Mouse (Mus musculus) heart, embryonic 16.5 days (tissue): ENCODE measurements around the gene Vwa5b1. TPM values are rescaled to one million over a fixed set of nuclear protein-coding genes. Genes with fewer than 3 reads are reported as not detected.

Experiments used
- ATAC-seq: fragments of 200-750 bp; cut with Nextera tagmentation; replicated peaks from 2 replicates; pipeline ENCODE4 v1.8.0; 2017; ENCODE audit warnings: moderate number of reproducible peaks; ENCODE audit not compliant: insufficient read depth, low FRiP score; ENCODE audit errors: extremely low read depth
- H3K27ac ChIP-seq: fragments of 300-500 bp; sonication (generic); 2 replicates; pipeline ENCODE4 v1.5.1; 2014; ENCODE audit warnings: mild to moderate bottlenecking, low read length, control low read depth, moderate library complexity
- H3K27me3 ChIP-seq: fragments of 300-500 bp; sonication (generic); 2 replicates; pipeline ENCODE4 v1.6.1; 2014; ENCODE audit warnings: low read length, mixed read lengths; ENCODE audit not compliant: control insufficient read depth, insufficient read depth
- H3K36me3 ChIP-seq: fragments of 300-500 bp; sonication (generic); 2 replicates; pipeline ENCODE4 v1.6.1; 2014; ENCODE audit not compliant: control insufficient read depth, insufficient read depth
- H3K4me1 ChIP-seq: fragments of 300-500 bp; sonication (generic); 2 replicates; pipeline ENCODE4 v1.6.1; 2014; ENCODE audit warnings: low read length, mixed read lengths; ENCODE audit not compliant: control insufficient read depth, insufficient read depth
- H3K4me2 ChIP-seq: fragments of 300-500 bp; sonication (generic); 2 replicates; pipeline ENCODE4 v1.6.1; 2014; ENCODE audit warnings: low read depth, mild to moderate bottlenecking, control low read depth, low read length
- H3K4me3 ChIP-seq: fragments of 300-500 bp; sonication (generic); 2 replicates; pipeline ENCODE4 v1.5.1; 2014; ENCODE audit warnings: mild to moderate bottlenecking, control low read depth, low read length
- H3K9ac ChIP-seq: fragments of 300-500 bp; sonication (generic); 2 replicates; pipeline ENCODE4 v1.6.1; 2014; ENCODE audit warnings: low read length, control low read depth
- H3K9me3 ChIP-seq: fragments of 300-500 bp; sonication (generic); replicated peaks from 2 replicates; pipeline ENCODE4 v1.6.1; 2016; ENCODE audit warnings: low read length; ENCODE audit not compliant: control insufficient read depth
- WGBS: fragments of 180-500 bp; shearing (Covaris S2); extraction: QIAGEN DNeasy Blood & Tissue Kit; methylation state at CpG from one replicate; pipeline ENCODE4 v1.1.7; 2014; 5-methylcytosine and 5-hydroxymethylcytosine counted together
- polyA plus RNA-seq: library from polyadenylated mRNA; unstranded; fragments of >200 nt; fragmentation: Nextera tagmentation; extraction: Ambion mirVana; gene quantifications from 2 replicates; pipeline ENCODE4 v1.2.1, GENCODE M21; 2015

The Vwa5b1 gene
- polyA plus RNA-seq, 1 experiment from 2014 or later: 0.08 TPM

DNA sequence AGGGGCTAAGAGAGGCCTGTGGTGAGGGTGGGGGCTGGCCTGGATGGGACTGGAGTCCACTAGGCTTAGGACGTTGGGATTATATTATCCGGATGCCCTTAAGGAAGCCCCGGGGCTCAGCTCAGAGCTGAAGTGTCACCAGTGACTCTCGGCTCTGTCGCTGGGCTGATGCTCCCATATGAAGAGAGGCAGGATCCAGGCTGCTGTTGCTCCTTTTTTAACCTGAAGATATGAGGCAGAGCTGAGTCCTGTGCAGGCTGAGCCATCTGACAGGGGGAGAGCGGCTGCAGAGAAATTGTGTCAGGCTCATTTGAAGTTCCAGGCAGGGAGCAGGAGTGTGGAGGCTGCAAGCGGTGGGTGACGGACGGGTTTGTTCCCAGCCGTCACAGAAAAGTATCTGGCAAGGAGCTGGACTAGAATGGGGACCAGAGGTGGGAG lies 87.5 kb downstream of the Vwa5b1 start:
- H3K36me3 ChIP-seq: no peaks in the 10 kb centered on the region
- H3K4me2 ChIP-seq: no peak overlapping the region
- no peak for ATAC-seq
- no peaks in the 10 kb centered on the region for H3K4me1 ChIP-seq
- H3K9me3 ChIP-seq: no peaks in the 10 kb centered on the region
- H3K4me3 ChIP-seq: no peak overlapping the region
- peaks cover 29% of the 10 kb centered on the region for H3K27me3 ChIP-seq
- WGBS: 17% methylated on average over 10 of the region's 10 CpGs
- no peak overlapping the region for H3K27ac ChIP-seq
- no peak overlapping the region for H3K9ac ChIP-seq

DNA sequence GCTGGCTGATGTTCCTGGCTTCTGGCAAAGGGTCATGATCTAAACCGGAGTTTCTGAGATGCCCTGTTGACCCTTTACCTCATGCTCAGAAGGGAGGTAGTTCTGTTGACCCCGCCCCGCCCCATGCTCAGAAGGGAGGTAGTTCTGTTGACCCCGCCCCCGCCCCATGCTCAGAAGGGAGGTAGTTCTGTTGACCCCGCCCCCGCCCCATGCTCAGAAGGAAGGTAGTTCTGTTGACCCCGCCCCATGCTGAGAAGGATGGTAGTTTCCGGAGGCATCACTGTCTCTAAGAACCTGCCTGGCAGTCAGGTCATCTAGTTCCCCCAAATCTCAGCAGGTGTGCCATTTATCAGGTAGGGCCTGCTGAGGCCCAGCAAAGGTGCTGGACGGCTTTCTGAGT lies 88.1 kb downstream of the Vwa5b1 start:
- Histone ChIP-seq H3K36me3 (no peaks in the 10 kb centered on the region), H3K27ac (no peak overlapping the region), H3K4me3 (no peak overlapping the region), H3K4me2 (no peak overlapping the region), H3K9me3 (no peaks in the 10 kb centered on the region), H3K4me1 (no peaks in the 10 kb centered on the region; the same call in 1 of the 2 replicates), H3K9ac (no peak overlapping the region), H3K27me3 (peaks cover 24% of the 10 kb centered on the region)
- whole genome bisulfite sequencing: 22% methylated on average over 10 of the region's 10 CpGs
- no peak for ATAC-seq

DNA sequence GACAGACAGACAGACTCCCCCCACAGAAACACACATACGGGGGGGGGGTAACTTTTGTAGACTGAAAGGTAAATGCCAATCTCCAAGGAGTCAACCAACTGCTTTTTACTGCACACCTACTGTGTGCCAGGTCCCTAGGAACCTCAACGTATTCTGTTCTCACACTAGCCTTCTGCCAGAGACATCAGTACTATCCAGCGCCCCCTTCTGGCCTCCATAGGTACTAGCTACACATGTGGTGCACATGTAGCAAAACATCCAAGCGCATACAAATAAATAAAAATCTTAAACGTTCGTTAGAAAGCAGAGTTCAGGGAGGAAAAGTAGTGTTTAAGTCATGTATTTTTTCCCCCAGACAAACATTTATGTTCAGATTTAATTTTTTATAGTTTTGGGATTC lies 88.6 kb downstream of the Vwa5b1 start:
- Histone ChIP-seq H3K4me2 (no peak overlapping the region), H3K9ac (no peak overlapping the region), H3K27ac (no peak overlapping the region), H3K36me3 (no peaks in the 10 kb centered on the region), H3K9me3 (no peaks in the 10 kb centered on the region), H3K4me3 (no peak overlapping the region), H3K27me3 (peaks cover 24% of the 10 kb centered on the region), H3K4me1 (no peaks in the 10 kb centered on the region; the same call in 1 of the 2 replicates)
- no peak for ATAC-seq
- WGBS: 57% methylated on average over 6 of the region's 6 CpGs

DNA sequence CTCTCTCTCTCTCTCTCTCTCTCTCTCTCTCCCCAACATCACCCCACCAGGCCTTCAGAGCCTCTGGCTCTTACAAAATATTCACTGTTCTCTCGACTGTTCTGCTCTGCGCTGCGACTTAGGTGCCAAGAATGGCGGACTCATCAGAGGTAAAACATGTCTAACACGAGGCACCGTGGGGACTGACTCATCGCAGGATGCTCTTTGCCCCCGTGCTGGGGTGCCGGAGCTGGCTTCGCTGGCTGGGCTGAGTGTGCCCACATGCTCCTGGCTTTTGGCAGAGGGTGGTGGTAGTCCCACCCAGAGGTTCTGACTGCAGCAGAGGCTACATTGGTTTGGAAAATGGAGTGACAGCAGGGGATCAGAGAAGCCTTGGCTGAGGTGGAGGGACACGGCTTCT lies 89.4 kb downstream of the Vwa5b1 start:
- ATAC-seq: no peak
- Histone ChIP-seq H3K4me2 (no peak overlapping the region), H3K4me1 (no peaks in the 10 kb centered on the region; the same call in 1 of the 2 replicates), H3K4me3 (no peak overlapping the region), H3K9me3 (no peaks in the 10 kb centered on the region), H3K36me3 (no peaks in the 10 kb centered on the region), H3K27ac (no peak overlapping the region), H3K27me3 (peaks cover 24% of the 10 kb centered on the region), H3K9ac (no peak overlapping the region)
- 63% methylated on average over 11 of the region's 11 CpGs for WGBS

DNA sequence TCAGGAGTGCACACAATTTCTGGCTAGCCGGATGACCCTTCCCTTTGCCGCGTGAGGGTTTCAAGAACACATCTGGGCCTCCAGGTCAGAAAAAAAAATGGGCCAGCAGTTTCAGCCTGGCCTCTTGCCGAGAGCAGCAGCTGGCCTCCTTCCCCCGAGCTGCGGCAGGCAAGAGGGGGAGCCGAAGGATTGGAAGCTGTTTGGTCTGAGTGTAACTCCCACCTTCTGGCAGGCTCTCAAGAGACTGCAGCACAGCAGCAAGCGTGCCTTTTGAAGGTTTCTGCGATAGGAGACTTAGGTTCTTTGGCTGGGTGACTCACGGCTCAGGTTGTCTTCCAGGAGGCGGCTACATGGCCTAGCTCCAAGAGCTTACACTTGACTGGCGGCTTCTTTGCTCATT lies 92.5 kb downstream of the Vwa5b1 start:
- Histone ChIP-seq H3K4me3 (no peak overlapping the region), H3K4me1 (no peaks in the 10 kb centered on the region; the same call in 1 of the 2 replicates), H3K27ac (no peak overlapping the region), H3K27me3 (peaks cover 16% of the 10 kb centered on the region), H3K4me2 (no peak overlapping the region), H3K9ac (no peak overlapping the region), H3K36me3 (no peaks in the 10 kb centered on the region), H3K9me3 (no peaks in the 10 kb centered on the region)
- WGBS: 34% methylated on average over 12 of the region's 12 CpGs
- no peak for ATAC-seq

DNA sequence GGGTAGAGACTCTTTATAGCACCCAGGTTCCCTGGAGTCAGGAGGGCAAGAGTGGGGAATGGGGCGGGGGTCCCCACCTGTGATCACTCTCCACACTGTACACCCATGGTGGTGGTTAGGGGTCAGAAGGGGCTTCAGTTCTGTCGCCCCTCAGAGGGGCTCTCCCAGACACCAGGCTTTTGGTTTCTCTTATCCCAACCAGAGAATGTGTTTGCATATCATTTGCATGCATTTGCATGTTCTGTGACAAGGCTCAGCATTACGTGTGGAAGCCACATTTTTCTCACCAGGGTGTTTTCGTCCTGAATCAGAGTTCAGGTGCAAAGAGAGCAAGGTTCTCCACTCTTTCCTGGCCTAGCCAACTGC lies 97.6 kb downstream of the Vwa5b1 start:
- H3K27ac ChIP-seq: no peak overlapping the region
- H3K9me3 ChIP-seq: no peaks in the 10 kb centered on the region
- H3K4me1 ChIP-seq: no peaks in the 10 kb centered on the region; the same call in 1 of the 2 replicates
- peaks cover 3% of the 10 kb centered on the region; the same call in 1 of the 2 replicates for H3K27me3 ChIP-seq
- no peaks in the 10 kb centered on the region for H3K36me3 ChIP-seq
- no peak overlapping the region for H3K4me2 ChIP-seq
- no peak overlapping the region for H3K9ac ChIP-seq
- 58% methylated on average over 4 of the region's 4 CpGs for whole genome bisulfite sequencing
- no peak for ATAC-seq
- H3K4me3 ChIP-seq: no peak overlapping the region

DNA sequence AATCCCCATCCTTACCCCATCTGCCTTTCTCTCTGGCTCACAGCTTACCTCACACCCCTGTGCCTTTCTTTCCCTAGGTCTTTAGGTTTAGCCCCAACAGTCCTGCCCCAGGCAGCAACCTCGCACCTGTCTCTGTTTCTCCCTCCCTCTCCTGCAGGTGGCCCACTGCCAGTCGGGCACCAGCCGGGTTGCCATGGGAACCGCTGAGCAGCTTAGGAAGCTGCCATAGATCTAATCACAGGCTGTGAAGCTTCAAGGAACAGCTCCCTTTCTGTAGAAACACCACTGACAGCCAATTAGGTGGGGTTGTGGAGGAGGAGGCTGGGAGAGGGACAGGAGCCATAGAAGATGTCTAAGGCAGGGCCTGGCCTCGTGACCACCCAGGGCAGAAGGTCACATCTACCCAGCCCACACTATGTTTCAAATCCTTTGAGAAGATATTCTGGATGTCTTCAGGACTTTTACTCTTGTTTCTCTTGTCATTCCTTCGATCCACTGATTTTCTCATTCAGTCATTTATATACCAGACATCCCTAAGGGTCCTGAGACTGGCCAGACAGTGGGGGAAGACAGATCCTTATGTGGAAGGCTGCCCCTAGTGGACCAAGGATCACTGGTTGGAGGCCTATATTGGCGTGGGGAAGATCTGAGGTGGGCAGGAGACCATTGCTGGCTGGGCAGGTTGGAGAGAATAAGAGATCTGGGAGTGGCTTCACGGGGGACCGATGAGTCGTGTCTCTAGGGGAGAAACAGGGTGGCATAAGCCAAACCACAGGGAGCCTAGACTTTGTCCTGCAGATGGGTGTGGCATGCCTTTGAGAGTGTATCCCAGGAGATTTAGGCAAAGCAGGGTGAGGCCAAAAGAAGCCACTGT lies 98.2 kb downstream of the Vwa5b1 start:
- no peak overlapping the region for H3K9ac ChIP-seq
- H3K27me3 ChIP-seq: peaks cover 3% of the 10 kb centered on the region; the same call in 1 of the 2 replicates
- H3K4me2 ChIP-seq: no peak overlapping the region
- H3K36me3 ChIP-seq: no peaks in the 10 kb centered on the region
- no peak overlapping the region for H3K4me3 ChIP-seq
- ATAC-seq: no peak
- H3K27ac ChIP-seq: no peak overlapping the region
- no peaks in the 10 kb centered on the region for H3K9me3 ChIP-seq
- no peaks in the 10 kb centered on the region for H3K4me1 ChIP-seq
- WGBS: 27% methylated on average over 10 of the region's 10 CpGs

DNA sequence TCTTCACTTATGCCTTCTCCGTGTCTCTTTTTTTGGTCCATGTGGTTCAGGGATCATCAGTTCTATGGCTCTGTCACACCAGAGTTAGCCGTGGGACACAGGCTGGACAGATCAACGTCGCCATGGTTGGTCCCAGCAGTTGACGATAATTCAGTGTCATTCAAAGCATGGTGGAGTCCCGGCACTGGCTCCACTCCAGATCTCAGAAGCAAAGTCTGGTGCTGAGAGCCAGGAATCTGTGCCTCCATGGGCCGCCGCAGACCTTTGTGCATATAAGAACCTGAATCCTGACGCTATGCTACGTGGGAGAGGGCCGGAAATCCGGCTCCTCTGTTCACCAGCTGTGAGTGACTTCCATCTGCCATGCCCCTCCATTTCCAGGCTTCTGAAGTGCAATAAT lies 100.1 kb downstream of the Vwa5b1 start:
- Histone ChIP-seq H3K27ac (no peak overlapping the region), H3K4me1 (no peaks in the 10 kb centered on the region), H3K4me3 (no peak overlapping the region), H3K9me3 (no peaks in the 10 kb centered on the region), H3K9ac (no peak overlapping the region), H3K27me3 (peaks cover 3% of the 10 kb centered on the region; the same call in 1 of the 2 replicates), H3K36me3 (no peaks in the 10 kb centered on the region), H3K4me2 (no peak overlapping the region)
- WGBS: 79% methylated on average over 12 of the region's 12 CpGs
- no peak for ATAC-seq

DNA sequence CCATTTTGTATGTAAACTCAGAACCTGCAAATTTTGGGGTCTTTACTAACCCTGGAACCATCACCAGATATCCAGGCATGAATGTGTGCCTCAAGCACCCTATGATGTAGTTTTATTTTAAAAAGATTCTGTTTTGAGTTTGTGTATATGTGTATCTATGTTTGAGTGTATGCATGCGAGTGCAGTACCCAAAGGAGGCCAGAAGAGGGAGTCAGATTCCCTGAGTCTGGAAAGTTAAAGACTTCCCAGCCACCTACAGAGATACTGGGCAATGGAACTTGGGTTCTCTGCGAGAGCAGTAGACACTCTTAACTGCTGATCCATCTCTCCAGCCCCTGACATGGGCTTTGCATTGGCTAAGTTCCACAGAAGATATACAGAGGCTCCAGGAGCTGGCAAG lies 101.8 kb downstream of the Vwa5b1 start:
- 81% methylated on average over 2 of the region's 2 CpGs for WGBS
- H3K27me3 ChIP-seq: peaks cover 3% of the 10 kb centered on the region; the same call in 1 of the 2 replicates
- ATAC-seq: no peak

More for the DNA sequence above, 101.8 kb downstream of the Vwa5b1 start:
- Histone ChIP-seq H3K4me2 (no peak overlapping the region), H3K27ac (no peak overlapping the region), H3K9ac (no peak overlapping the region), H3K9me3 (no peaks in the 10 kb centered on the region), H3K36me3 (no peaks in the 10 kb centered on the region), H3K4me1 (no peaks in the 10 kb centered on the region), H3K4me3 (no peak overlapping the region)
